Mouse (Mus musculus) liver, embryonic 13.5 days (tissue): ENCODE data around the gene Ncoa6. TPM values are rescaled to one million over a fixed set of nuclear protein-coding genes. Genes with fewer than 3 reads are reported as not detected.
"Not testable (repeated sequence)": the region's sequence is repeated elsewhere in the genome, so short reads cannot be mapped to it uniquely, and the experiment has no call there.

Experiments used
- ATAC-seq: fragments of 200-750 bp; cut with Nextera tagmentation; 2 replicates; pipeline ENCODE4 v1.8.0; 2017; ENCODE audit warnings: low read depth, mild to moderate bottlenecking, moderate number of reproducible peaks, moderate library complexity
- DNase-seq: peaks from one replicate; pipeline ENCODE4 v3.0.0; 2022
- H3K27ac ChIP-seq: fragments of 300-500 bp; sonication (generic); 2 replicates; pipeline ENCODE4 v1.5.1; 2015; ENCODE audit warnings: moderate library complexity, mild to moderate bottlenecking, inconsistent platforms
- H3K27me3 ChIP-seq: fragments of 300-500 bp; sonication (generic); 2 replicates; pipeline ENCODE4 v1.6.1; 2015; ENCODE audit warnings: mild to moderate bottlenecking, inconsistent platforms
- H3K36me3 ChIP-seq: fragments of 300-500 bp; sonication (generic); 2 replicates; pipeline ENCODE4 v1.6.1; 2015; ENCODE audit warnings: mild to moderate bottlenecking, inconsistent platforms
- H3K4me1 ChIP-seq: fragments of 300-500 bp; sonication (generic); replicated peaks from 2 replicates; pipeline ENCODE4 v1.6.1; 2015; ENCODE audit warnings: inconsistent platforms
- H3K4me2 ChIP-seq: fragments of 300-500 bp; sonication (generic); 2 replicates; pipeline ENCODE4 v1.6.1; 2015; ENCODE audit warnings: inconsistent platforms, mild to moderate bottlenecking, moderate library complexity
- H3K4me3 ChIP-seq: fragments of 300-500 bp; sonication (generic); replicated peaks from 2 replicates; pipeline ENCODE4 v1.5.1; 2015; ENCODE audit warnings: mild to moderate bottlenecking, inconsistent platforms
- H3K9ac ChIP-seq: fragments of 300-500 bp; sonication (generic); 2 replicates; pipeline ENCODE4 v1.6.1; 2015; ENCODE audit warnings: mild to moderate bottlenecking, inconsistent platforms
- H3K9me3 ChIP-seq: fragments of 300-500 bp; sonication (generic); replicated peaks from 2 replicates; pipeline ENCODE4 v1.6.1; 2016; ENCODE audit warnings: inconsistent platforms
- WGBS: fragments of 180-500 bp; shearing (Covaris S2); methylation state at CpG from one replicate; pipeline ENCODE4 v1.1.7; 2015; ENCODE audit not compliant: insufficient replicate concordance; 5-methylcytosine and 5-hydroxymethylcytosine counted together
- polyA plus RNA-seq: library from polyadenylated mRNA; unstranded; fragments of >200 nt; fragmentation: Nextera tagmentation; extraction: Ambion mirVana; gene quantifications from 2 replicates; pipeline ENCODE4 v1.2.1, GENCODE M21; 2015

The Ncoa6 gene
- polyA plus RNA-seq, 1 experiment from 2014 or later, result 5.3 TPM

DNA sequence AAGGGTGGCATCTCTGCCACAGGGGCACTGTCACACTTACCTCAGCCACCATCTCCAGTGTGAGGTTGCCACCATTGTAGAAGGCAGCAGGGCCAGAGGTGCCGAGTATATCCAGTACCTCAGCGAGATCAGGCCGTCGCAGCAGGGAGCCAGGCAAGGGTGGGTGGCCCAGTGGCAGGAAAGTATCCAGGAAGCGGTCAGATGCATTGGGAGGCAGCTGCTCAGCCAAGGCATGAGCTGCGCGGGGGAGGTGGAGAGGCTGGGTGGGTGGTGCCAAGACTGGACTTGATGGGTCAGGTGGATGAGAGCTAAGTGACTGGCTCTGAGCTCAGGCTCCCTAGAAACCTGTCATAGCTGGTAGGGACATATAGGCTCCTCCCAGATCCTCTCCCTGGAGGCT lies 28.9 kb upstream of the Ncoa6 start:
- no peak for ATAC-seq

DNA sequence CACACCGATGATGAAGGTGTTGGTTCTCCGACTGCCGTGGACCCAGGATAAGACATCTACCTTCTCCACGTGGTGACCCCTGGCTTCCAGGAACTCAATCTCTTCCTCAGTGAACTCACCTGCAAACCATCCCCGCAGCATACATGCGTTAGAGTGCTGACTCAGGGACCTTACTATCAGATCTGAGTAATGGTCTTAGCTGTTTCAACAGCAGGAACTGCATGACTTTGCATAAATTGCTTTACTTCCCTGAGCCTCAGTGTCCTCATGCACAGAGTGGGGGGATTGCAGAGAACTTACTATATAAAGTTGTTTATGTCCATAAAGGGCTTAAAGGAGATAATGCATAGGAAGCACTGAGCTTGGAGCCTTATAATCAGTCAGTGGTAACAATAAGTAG lies 17.3 kb upstream of the Ncoa6 start:
- 59% methylated on average over 6 of the region's 6 CpGs for WGBS
- H3K27ac ChIP-seq, result no peak overlapping the region
- no peak for ATAC-seq

More for the DNA sequence above, 28.9 kb upstream of the Ncoa6 start:
- H3K4me3 ChIP-seq, result no peak overlapping the region
- peaks cover 4% of the 10 kb centered on the region for H3K27me3 ChIP-seq
- no peak overlapping the region for H3K27ac ChIP-seq
- no peaks in the 10 kb centered on the region for H3K36me3 ChIP-seq
- H3K4me1 ChIP-seq, result no peaks in the 10 kb centered on the region
- no peaks in the 10 kb centered on the region for H3K9me3 ChIP-seq
- no peak for DNase-seq
- 52% methylated on average over 7 of the region's 7 CpGs for WGBS
- H3K9ac ChIP-seq, result no peak overlapping the region
- H3K4me2 ChIP-seq, result no peak overlapping the region

DNA sequence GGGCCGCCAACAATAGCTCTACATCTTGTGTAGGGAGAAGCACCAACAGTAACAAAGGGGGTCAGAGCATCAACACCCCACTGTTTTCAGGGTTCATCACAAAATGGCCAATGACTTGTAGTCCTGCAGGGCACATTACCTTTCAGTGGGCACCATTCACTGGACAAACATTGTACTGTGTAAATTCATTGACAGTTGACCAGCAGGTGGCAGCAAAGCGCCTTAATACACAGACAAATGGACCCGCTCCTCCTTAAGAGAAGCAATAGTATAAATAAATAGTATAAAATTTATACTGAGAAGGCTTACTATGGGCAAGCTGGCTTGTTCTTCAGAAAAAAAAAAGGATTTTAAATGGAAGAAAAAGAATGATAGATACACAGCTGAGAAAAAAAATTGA lies 8.3 kb upstream of the Ncoa6 start:
- Histone ChIP-seq H3K4me3 (no peak overlapping the region), H3K9me3 (no peaks in the 10 kb centered on the region), H3K4me2 (no peak overlapping the region), H3K27ac (no peak overlapping the region), H3K36me3 (no peaks in the 10 kb centered on the region), H3K4me1 (no peaks in the 10 kb centered on the region), H3K27me3 (0 out of 2 replicates have a peak, but pooled peaks cover 5% of the 10 kb centered on the region), H3K9ac (no peak overlapping the region)
- DNase-seq (peak; percentile 37), ATAC-seq (no peak)
- WGBS, result 35% methylated on average over 3 of the region's 3 CpGs

More for the DNA sequence above, 17.3 kb upstream of the Ncoa6 start:
- H3K9ac ChIP-seq, result no peak overlapping the region
- H3K4me2 ChIP-seq, result no peak overlapping the region
- no peaks in the 10 kb centered on the region for H3K27me3 ChIP-seq
- H3K9me3 ChIP-seq, result no peaks in the 10 kb centered on the region
- no peaks in the 10 kb centered on the region for H3K36me3 ChIP-seq
- DNase-seq, result no peak
- H3K4me3 ChIP-seq, result no peak overlapping the region
- no peaks in the 10 kb centered on the region for H3K4me1 ChIP-seq

DNA sequence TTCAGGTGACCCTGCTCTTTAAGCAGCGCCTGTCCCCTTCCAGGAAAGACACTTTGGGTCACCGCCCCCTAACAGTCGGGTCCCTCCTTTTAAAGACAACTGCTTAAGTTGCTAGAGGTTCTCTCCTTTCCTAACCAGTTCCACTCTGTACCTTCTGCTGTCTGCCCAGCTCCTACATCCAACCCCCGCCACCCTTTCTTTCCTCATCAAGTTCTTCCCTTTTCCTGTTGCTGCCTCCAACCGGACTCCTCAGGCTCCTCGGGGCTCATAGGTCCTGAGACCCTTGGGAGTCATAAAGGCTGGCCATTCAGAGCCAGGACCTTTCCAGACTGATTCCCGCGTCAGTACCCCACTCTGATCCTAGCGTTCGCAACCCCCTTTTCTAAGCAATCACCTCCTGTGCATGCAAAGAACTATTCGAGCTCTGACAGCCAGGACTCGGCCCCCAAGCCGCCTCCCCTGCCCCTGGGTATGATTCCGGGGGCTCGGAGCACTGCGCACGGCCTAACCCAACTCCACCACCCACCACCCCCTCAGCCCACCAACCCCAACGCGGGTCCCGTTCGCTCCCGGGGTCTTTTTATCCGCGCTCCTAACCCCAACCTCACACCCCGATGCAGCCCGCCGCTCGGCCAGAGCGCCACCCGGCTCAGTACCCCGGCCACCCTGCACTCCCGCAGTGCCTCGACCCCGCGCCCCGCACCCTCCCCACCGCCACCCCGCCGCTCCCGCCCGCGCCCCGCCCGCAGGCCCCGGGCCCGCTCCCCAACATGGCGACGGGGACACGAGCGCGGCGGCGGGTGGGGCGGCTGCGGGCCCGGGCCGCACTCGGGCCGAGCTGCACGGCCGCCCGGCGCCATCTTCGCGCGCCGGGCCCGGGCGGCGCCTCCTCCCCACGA lies 774 bp downstream of the Ncoa6 start:
- peak overlapping the region; percentile 93 for H3K4me2 ChIP-seq
- H3K4me3 ChIP-seq, result peak overlapping the region; percentile 95
- no peaks in the 10 kb centered on the region for H3K36me3 ChIP-seq
- H3K4me1 ChIP-seq, result peaks cover 48% of the 10 kb centered on the region
- H3K27ac ChIP-seq, result peak overlapping the region; percentile 85
- peak overlapping the region; percentile 94 for H3K9ac ChIP-seq
- DNase-seq (peak; percentile 17), ATAC-seq (peak; percentile 33)
- no peaks in the 10 kb centered on the region for H3K9me3 ChIP-seq
- peaks cover 10% of the 10 kb centered on the region; the same call in 1 of the 2 replicates for H3K27me3 ChIP-seq
- WGBS, result under 1% methylated on average over 67 of the region's 71 CpGs

DNA sequence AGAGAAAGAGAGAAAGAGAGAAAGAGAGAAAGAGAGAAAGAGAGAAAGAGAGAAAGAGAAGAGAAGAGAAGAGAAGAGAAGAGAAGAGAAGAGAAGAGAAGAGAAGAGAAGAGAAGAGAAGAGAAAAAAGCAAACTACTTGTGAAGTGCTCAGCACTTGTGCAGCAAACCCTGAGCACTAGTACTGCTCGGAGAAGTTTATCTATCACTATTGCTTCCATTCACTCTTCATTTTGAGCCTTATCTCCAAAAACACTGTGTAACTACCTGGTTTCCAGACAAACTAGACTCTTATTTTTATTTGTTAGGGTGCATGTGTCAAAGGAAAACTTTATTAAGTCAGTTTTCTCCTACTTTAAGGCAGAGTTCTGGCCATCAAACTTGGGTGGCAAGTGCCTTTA lies 6.8 kb downstream of the Ncoa6 start:
- Histone ChIP-seq H3K4me1 (peaks cover 45% of the 10 kb centered on the region), H3K27ac (no peak overlapping the region), H3K4me2 (0 out of 2 replicates have a peak overlapping the region, but pooled peaks have one; percentile 11), H3K36me3 (peaks cover 11% of the 10 kb centered on the region), H3K9ac (no peak overlapping the region), H3K27me3 (no peaks in the 10 kb centered on the region), H3K4me3 (no peak overlapping the region), H3K9me3 (no peaks in the 10 kb centered on the region)
- DNase-seq (no peak), ATAC-seq (0 out of 2 replicates have a peak, but pooled peaks have one; percentile 50)
- WGBS, result 6% methylated on average over 1 of the region's 1 CpGs

DNA sequence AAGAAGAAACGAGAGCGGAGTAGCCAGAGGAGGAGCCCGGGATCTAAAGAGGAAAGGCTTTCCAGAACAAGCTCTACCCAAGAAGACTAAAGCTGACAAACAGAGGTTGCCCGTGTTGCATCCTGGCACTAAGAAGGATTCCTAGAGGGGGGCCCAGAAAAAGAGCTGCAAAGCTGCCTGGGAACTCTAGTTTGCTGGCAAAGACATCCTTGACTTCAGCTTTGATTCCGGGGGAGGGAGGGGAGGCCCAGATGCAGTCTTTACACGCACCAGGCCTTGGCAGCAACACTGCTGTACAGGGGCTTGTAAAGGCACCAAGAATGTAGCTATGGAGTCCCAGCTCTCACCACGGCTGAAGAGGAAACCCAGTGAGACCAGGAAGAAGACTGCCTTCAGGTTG lies 20.1 kb downstream of the Ncoa6 start:
- Histone ChIP-seq H3K9ac (no peak overlapping the region), H3K4me2 (no peak overlapping the region), H3K36me3 (peaks cover 15% of the 10 kb centered on the region), H3K4me1 (no peaks in the 10 kb centered on the region), H3K9me3 (no peaks in the 10 kb centered on the region), H3K4me3 (no peak overlapping the region), H3K27me3 (no peaks in the 10 kb centered on the region), H3K27ac (no peak overlapping the region)
- ATAC-seq, result no peak
- WGBS, result 77% methylated on average over 7 of the region's 7 CpGs
- no peak for DNase-seq

DNA sequence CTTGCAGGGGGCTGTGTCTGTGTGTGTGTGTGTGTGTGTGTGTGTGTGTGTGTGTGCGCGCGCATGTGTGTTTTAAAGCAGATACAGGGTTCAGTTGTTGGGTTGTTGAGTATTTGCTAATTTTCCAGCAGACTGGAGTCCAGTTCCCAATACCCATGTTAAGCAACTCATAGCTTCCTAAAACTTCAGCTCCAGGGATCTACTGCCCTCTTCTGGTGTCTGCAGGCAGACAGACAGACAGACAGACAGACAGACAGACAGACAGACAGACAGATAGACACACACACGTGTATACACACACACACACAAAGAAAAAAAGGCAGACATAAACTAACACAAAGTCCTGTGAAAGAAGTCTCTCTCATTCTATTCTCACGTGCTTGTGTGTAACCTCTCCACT lies 22.4 kb downstream of the Ncoa6 start:
- Histone ChIP-seq H3K9ac (no peak overlapping the region), H3K4me2 (no peak overlapping the region), H3K4me1 (no peaks in the 10 kb centered on the region), H3K4me3 (no peak overlapping the region), H3K27me3 (no peaks in the 10 kb centered on the region), H3K27ac (no peak overlapping the region), H3K36me3 (peaks cover 14% of the 10 kb centered on the region), H3K9me3 (no peaks in the 10 kb centered on the region)
- DNase-seq (no peak), ATAC-seq (no peak)
- WGBS, result 72% methylated on average over 5 of the region's 5 CpGs

DNA sequence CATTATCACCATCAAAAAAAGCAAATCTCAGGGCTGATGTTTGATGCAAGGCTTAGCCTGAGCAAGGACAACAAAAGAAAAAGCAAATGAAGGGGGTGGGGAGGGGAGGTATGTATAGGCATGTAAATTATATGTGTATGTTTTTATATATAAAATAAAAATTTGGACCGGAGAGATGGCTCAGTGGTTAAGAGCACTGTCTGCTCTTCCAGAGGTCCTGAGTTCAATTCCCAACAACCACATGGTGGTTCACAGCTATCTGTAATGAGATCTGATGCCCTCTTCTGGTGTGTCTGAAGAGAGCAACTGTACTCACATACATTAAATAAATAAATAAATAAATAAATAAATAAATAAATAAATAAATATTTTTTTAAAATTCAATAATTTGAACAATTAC lies 25.8 kb downstream of the Ncoa6 start:
- DNase-seq, H3K27ac ChIP-seq, H3K4me1 ChIP-seq, H3K27me3 ChIP-seq, H3K4me2 ChIP-seq, ATAC-seq, H3K9me3 ChIP-seq, H3K4me3 ChIP-seq, H3K9ac ChIP-seq, H3K36me3 ChIP-seq: not testable (repeated sequence)
- 76% methylated on average over 1 of the region's 1 CpGs for WGBS

DNA sequence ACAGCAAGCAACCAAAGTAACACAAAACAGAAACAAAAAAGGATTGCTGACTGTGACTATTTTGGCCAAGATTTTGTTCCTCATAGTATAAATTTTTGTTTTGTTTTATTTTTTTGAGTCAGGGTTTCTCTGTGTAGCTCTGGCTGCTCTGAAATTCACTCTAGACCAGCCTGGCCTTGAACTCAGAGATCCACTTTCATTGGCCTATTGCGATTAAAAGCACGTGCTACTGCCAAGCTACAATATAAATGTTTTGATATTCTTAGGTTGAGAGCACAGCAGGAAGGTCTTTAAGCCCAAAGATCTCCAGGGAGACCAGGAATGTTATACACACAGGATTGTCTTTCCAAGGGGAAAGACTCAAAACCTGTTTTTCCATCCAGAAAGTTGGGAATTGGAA lies 30.2 kb downstream of the Ncoa6 start:
- Histone ChIP-seq H3K4me1 (no peaks in the 10 kb centered on the region), H3K4me3 (no peak overlapping the region), H3K27me3 (no peaks in the 10 kb centered on the region), H3K27ac (no peak overlapping the region), H3K36me3 (0 out of 2 replicates have a peak, but pooled peaks cover 4% of the 10 kb centered on the region), H3K9ac (no peak overlapping the region), H3K9me3 (no peaks in the 10 kb centered on the region), H3K4me2 (no peak overlapping the region)
- DNase-seq (no peak), ATAC-seq (no peak)
- 71% methylated on average over 2 of the region's 2 CpGs for WGBS

DNA sequence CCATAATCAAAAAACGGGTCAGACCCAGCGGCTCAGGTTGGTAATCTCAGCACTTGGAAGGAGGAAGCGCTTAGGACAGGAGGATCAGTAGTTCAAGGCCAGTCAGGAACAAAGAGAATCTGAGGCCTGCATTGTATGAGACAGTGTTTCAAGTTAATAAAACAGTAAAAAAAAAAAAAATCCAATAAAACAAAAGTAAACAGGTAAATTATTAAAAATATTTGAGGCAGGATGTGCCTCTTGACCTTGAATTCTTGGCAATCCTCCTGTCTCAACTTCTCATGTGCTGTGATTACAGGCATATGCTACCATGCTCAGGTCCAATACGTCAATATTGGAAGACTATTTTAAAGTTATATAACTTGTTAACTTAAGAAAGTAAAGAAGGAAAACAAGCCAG lies 30.8 kb downstream of the Ncoa6 start:
- no peaks in the 10 kb centered on the region for H3K4me1 ChIP-seq
- no peaks in the 10 kb centered on the region for H3K27me3 ChIP-seq
- WGBS, result 74% methylated on average over 4 of the region's 4 CpGs
- no peak overlapping the region for H3K9ac ChIP-seq
- no peak overlapping the region for H3K4me2 ChIP-seq
- ATAC-seq, result no peak
- no peak for DNase-seq
- no peak overlapping the region for H3K27ac ChIP-seq
- H3K4me3 ChIP-seq, result no peak overlapping the region
- 0 out of 2 replicates have a peak, but pooled peaks cover 4% of the 10 kb centered on the region for H3K36me3 ChIP-seq
- no peaks in the 10 kb centered on the region for H3K9me3 ChIP-seq

DNA sequence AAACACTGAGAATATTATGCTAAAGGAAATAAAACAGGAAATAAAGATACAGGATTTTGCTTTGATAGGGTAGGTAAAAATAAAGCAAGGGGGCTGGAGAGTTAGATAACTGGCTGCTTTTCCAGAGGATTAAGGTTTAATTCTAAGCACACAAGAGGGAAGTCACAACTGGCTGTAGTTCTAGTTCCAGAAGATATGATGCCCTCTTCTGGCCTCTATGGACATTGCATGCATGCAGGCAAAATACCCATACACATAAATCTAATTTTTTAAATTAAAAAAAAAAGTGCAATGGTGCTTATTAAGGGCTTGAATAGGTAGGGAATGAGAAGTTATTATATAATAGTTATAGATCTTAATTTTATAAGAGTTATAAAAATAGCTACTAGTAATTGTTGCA lies 37.2 kb downstream of the Ncoa6 start:
- no peak overlapping the region for H3K4me2 ChIP-seq
- H3K4me1 ChIP-seq, result no peaks in the 10 kb centered on the region
- no peak overlapping the region for H3K27ac ChIP-seq
- H3K36me3 ChIP-seq, result peaks cover 42% of the 10 kb centered on the region
- no peaks in the 10 kb centered on the region for H3K27me3 ChIP-seq
- H3K9ac ChIP-seq, result no peak overlapping the region
- no peak for DNase-seq
- no peak overlapping the region for H3K4me3 ChIP-seq
- ATAC-seq, result no peak
- H3K9me3 ChIP-seq, result no peaks in the 10 kb centered on the region

DNA sequence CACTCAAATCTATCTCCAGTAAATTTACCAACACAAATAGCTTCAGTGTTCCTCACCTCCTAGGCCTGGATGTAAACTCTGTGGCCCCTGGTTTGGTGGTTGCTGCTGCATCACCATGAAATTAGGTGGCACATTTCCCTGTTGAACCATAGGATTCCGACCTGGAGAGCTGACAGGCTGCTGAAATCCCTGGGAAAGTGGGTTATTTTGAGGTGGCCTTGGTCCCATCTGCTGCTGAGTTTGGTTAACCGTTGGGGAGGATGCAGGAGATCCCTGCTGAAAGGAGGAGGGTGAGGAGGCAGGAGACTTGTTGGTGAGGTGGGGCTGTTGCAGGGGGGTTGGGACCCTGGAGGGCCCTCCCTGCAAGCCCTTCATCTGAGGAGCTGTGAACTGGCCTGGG lies 52.8 kb downstream of the Ncoa6 start:
- DNase-seq (no peak), ATAC-seq (no peak)
- Histone ChIP-seq H3K4me3 (no peak overlapping the region), H3K9ac (no peak overlapping the region), H3K36me3 (peaks cover 44% of the 10 kb centered on the region), H3K9me3 (no peaks in the 10 kb centered on the region), H3K27me3 (no peaks in the 10 kb centered on the region), H3K4me2 (no peak overlapping the region), H3K27ac (no peak overlapping the region), H3K4me1 (no peaks in the 10 kb centered on the region)
- WGBS, result 79% methylated on average over 2 of the region's 2 CpGs
